Mouse (Mus musculus): ENCODE measurements around the gene Acsl1. TPM values are rescaled to one million over a fixed set of nuclear protein-coding genes. Genes with fewer than 3 reads are reported as not detected.

Gene Acsl1
- polyA plus RNA-seq, 1 experiment from 2014 or later: 48.3 TPM

DNA sequence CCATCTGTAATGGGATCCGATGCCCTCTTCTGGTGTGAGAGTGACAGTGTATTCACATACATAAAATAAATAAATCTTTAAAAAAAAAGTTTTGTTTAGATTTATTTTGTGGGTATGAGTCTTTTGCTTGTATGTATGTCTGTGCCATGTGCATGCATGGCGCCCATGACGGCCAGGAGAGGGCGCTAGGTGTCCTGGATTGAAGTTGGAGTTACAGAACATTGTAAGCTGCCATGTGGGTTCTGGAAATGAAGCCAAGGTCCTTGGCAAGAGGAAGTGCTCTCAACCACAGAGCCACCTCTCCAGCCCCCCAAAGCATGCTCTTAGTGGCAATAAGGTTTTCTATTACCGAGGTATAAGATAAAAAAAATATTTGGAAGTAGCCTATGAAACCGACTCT, 88.6 kb downstream of the Acsl1 start:
- no peak for ATAC-seq
- H3K27ac ChIP-seq (ENCODE audit: low read length): no peak overlapping the region
- no peaks in the 10 kb centered on the region for H3K4me1 ChIP-seq (ENCODE audit: control insufficient read depth, insufficient read depth, low read length)
- no peaks in the 10 kb centered on the region for H3K36me3 ChIP-seq (ENCODE audit: control insufficient read depth, insufficient read depth, low read length)
- H3K9ac ChIP-seq (ENCODE audit: low read depth, low read length): no peak overlapping the region
- H3K27me3 ChIP-seq (replicated peaks; ENCODE audit: control insufficient read depth, insufficient read depth, low read length): no peaks in the 10 kb centered on the region
- H3K4me2 ChIP-seq (ENCODE audit: low read depth, low read length): no peak overlapping the region
- 77% methylated on average over 6 of the region's 6 CpGs for WGBS
- H3K9me3 ChIP-seq (ENCODE audit: control insufficient read depth, low read length): no peaks in the 10 kb centered on the region
- no peak overlapping the region for H3K4me3 ChIP-seq (ENCODE audit: low read length)

DNA sequence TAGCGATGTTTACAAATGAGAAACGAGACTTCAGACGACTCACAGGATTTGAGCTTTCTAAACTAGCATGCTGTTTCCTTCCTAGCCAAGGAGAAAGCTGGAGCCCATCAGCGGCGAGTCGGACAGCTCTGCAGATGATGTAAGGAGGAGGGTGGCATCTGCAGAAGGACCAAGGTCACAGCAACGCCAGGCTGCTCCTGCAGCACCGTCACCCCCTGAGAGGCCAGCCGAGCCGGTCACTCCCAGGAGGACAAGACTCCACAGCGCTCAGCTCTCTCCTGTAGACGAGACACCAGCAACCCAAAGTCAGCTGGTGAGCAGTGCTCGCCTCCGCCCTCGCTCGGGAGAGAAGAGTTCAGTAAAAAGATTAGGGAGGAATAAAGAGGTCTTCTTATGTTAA, 91.5 kb downstream of the Acsl1 start:
- H3K4me3 ChIP-seq (ENCODE audit: low read length): no peak overlapping the region
- H3K4me2 ChIP-seq (ENCODE audit: low read depth, low read length): no peak overlapping the region
- no peak overlapping the region for H3K9ac ChIP-seq (ENCODE audit: low read depth, low read length)
- H3K27ac ChIP-seq (ENCODE audit: low read length): no peak overlapping the region
- H3K27me3 ChIP-seq (replicated peaks; ENCODE audit: control insufficient read depth, insufficient read depth, low read length): no peaks in the 10 kb centered on the region
- no peak for ATAC-seq
- 89% methylated on average over 16 of the region's 16 CpGs for WGBS
- H3K4me1 ChIP-seq (ENCODE audit: control insufficient read depth, insufficient read depth, low read length): no peaks in the 10 kb centered on the region
- no peaks in the 10 kb centered on the region for H3K9me3 ChIP-seq (ENCODE audit: control insufficient read depth, low read length)
- no peaks in the 10 kb centered on the region for H3K36me3 ChIP-seq (ENCODE audit: control insufficient read depth, insufficient read depth, low read length)

- no peak for ATAC-seq
- no peak overlapping the region for H3K4me2 ChIP-seq (ENCODE audit: low read depth, low read length)
- H3K36me3 ChIP-seq (ENCODE audit: control insufficient read depth, insufficient read depth, low read length): no peaks in the 10 kb centered on the region
- H3K4me3 ChIP-seq (ENCODE audit: low read length): no peak overlapping the region
- WGBS: 87% methylated on average over 7 of the region's 7 CpGs
- H3K27me3 ChIP-seq (replicated peaks; ENCODE audit: control insufficient read depth, insufficient read depth, low read length): no peaks in the 10 kb centered on the region
- H3K27ac ChIP-seq (ENCODE audit: low read length): no peak overlapping the region
- H3K9ac ChIP-seq (ENCODE audit: low read depth, low read length): no peak overlapping the region
- peaks cover 7% of the 10 kb centered on the region for H3K4me1 ChIP-seq (ENCODE audit: control insufficient read depth, insufficient read depth, low read length)
- H3K9me3 ChIP-seq (ENCODE audit: control insufficient read depth, low read length): no peaks in the 10 kb centered on the region
These were observed 96.2 kb downstream of the Acsl1 start for GRCm38 (mm10) chr8:46566914-46567529.

DNA sequence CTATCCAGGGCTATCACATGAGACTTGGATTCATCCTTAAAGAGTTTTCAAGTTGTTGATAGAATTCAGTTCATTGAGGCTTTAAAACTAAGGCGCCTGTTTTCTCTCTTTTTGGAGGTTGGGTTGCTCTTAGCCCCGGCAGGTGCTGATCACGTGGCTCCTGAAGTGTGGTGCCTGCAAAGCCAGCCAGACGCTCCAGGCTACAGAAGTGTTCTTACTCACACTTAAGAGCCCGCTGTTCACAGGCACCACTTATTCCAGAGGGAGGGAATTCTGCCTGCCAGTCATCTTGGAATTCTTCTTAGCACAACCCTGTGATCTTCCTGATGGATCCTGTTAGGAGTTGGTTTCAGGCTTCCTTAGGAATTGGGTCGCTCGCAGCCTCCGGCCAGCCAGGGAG, 97.1 kb downstream of the Acsl1 start:
- Histone ChIP-seq H3K4me3 (ENCODE audit: low read length) (no peak overlapping the region), H3K9ac (ENCODE audit: low read depth, low read length) (no peak overlapping the region), H3K4me2 (ENCODE audit: low read depth, low read length) (no peak overlapping the region), H3K36me3 (ENCODE audit: control insufficient read depth, insufficient read depth, low read length) (no peaks in the 10 kb centered on the region), H3K27me3 (replicated peaks; ENCODE audit: control insufficient read depth, insufficient read depth, low read length) (no peaks in the 10 kb centered on the region), H3K9me3 (ENCODE audit: control insufficient read depth, low read length) (no peaks in the 10 kb centered on the region), H3K4me1 (ENCODE audit: control insufficient read depth, insufficient read depth, low read length) (peaks cover 7% of the 10 kb centered on the region), H3K27ac (ENCODE audit: low read length) (no peak overlapping the region)
- WGBS: 83% methylated on average over 8 of the region's 8 CpGs
- no peak for ATAC-seq

GRCm38 (mm10) chr8:46568942-46569341, 98.1 kb downstream of the Acsl1 start:
- no peak for ATAC-seq
- Histone ChIP-seq H3K4me3 (ENCODE audit: low read length) (no peak overlapping the region), H3K4me2 (ENCODE audit: low read depth, low read length) (no peak overlapping the region), H3K27ac (ENCODE audit: low read length) (no peak overlapping the region), H3K4me1 (ENCODE audit: control insufficient read depth, insufficient read depth, low read length) (peaks cover 7% of the 10 kb centered on the region), H3K27me3 (replicated peaks; ENCODE audit: control insufficient read depth, insufficient read depth, low read length) (no peaks in the 10 kb centered on the region), H3K36me3 (ENCODE audit: control insufficient read depth, insufficient read depth, low read length) (no peaks in the 10 kb centered on the region), H3K9ac (ENCODE audit: low read depth, low read length) (no peak overlapping the region), H3K9me3 (ENCODE audit: control insufficient read depth, low read length) (no peaks in the 10 kb centered on the region)
- WGBS: 79% methylated on average over 2 of the region's 2 CpGs

GRCm38 (mm10) chr8:46569659-46570441, 99.0 kb downstream of the Acsl1 start:
- Histone ChIP-seq H3K27ac (ENCODE audit: low read length) (peak overlapping the region; percentile 60), H3K36me3 (ENCODE audit: control insufficient read depth, insufficient read depth, low read length) (no peaks in the 10 kb centered on the region), H3K9me3 (ENCODE audit: control insufficient read depth, low read length) (no peaks in the 10 kb centered on the region), H3K4me2 (ENCODE audit: low read depth, low read length) (no peak overlapping the region), H3K4me3 (ENCODE audit: low read length) (no peak overlapping the region), H3K9ac (ENCODE audit: low read depth, low read length) (no peak overlapping the region), H3K4me1 (ENCODE audit: control insufficient read depth, insufficient read depth, low read length) (peaks cover 7% of the 10 kb centered on the region), H3K27me3 (replicated peaks; ENCODE audit: control insufficient read depth, insufficient read depth, low read length) (no peaks in the 10 kb centered on the region)
- peak; percentile 84 for ATAC-seq
- 67% methylated on average over 19 of the region's 19 CpGs for WGBS

GRCm38 (mm10) chr8:46570673-46571072, 99.8 kb downstream of the Acsl1 start:
- 0 out of 2 replicates have a peak overlapping the region, but pooled peaks have one; percentile 60 for H3K27ac ChIP-seq (ENCODE audit: low read length)
- H3K9me3 ChIP-seq (ENCODE audit: control insufficient read depth, low read length): no peaks in the 10 kb centered on the region
- no peak overlapping the region for H3K9ac ChIP-seq (ENCODE audit: low read depth, low read length)
- H3K4me1 ChIP-seq (ENCODE audit: control insufficient read depth, insufficient read depth, low read length): peaks cover 7% of the 10 kb centered on the region
- H3K4me3 ChIP-seq (ENCODE audit: low read length): no peak overlapping the region
- peak; percentile 45 for ATAC-seq
- peaks cover 2% of the 10 kb centered on the region; the same call in 1 of the 2 replicates for H3K36me3 ChIP-seq (ENCODE audit: control insufficient read depth, insufficient read depth, low read length)
- H3K4me2 ChIP-seq (ENCODE audit: low read depth, low read length): no peak overlapping the region
- H3K27me3 ChIP-seq (replicated peaks; ENCODE audit: control insufficient read depth, insufficient read depth, low read length): no peaks in the 10 kb centered on the region
- WGBS: 71% methylated on average over 10 of the region's 14 CpGs

- H3K36me3 ChIP-seq (ENCODE audit: control insufficient read depth, insufficient read depth, low read length): peaks cover 7% of the 10 kb centered on the region; the same call in 1 of the 2 replicates
- no peak for ATAC-seq
- H3K9me3 ChIP-seq (ENCODE audit: control insufficient read depth, low read length): no peaks in the 10 kb centered on the region
- H3K4me2 ChIP-seq (ENCODE audit: low read depth, low read length): no peak overlapping the region
- no peak overlapping the region for H3K4me3 ChIP-seq (ENCODE audit: low read length)
- WGBS: 97% methylated on average over 2 of the region's 2 CpGs
- no peaks in the 10 kb centered on the region for H3K27me3 ChIP-seq (replicated peaks; ENCODE audit: control insufficient read depth, insufficient read depth, low read length)
- H3K4me1 ChIP-seq (ENCODE audit: control insufficient read depth, insufficient read depth, low read length): peaks cover 7% of the 10 kb centered on the region
- H3K9ac ChIP-seq (ENCODE audit: low read depth, low read length): no peak overlapping the region
- H3K27ac ChIP-seq (ENCODE audit: low read length): no peak overlapping the region
These were observed 102.6 kb downstream of the Acsl1 start for GRCm38 (mm10) chr8:46573446-46573845.

- Histone ChIP-seq H3K9me3 (ENCODE audit: control insufficient read depth, low read length) (no peaks in the 10 kb centered on the region), H3K27me3 (replicated peaks; ENCODE audit: control insufficient read depth, insufficient read depth, low read length) (no peaks in the 10 kb centered on the region), H3K4me1 (ENCODE audit: control insufficient read depth, insufficient read depth, low read length) (peaks cover 7% of the 10 kb centered on the region), H3K9ac (ENCODE audit: low read depth, low read length) (no peak overlapping the region), H3K4me3 (ENCODE audit: low read length) (no peak overlapping the region), H3K4me2 (ENCODE audit: low read depth, low read length) (no peak overlapping the region), H3K27ac (ENCODE audit: low read length) (no peak overlapping the region), H3K36me3 (ENCODE audit: control insufficient read depth, insufficient read depth, low read length) (peaks cover 10% of the 10 kb centered on the region; the same call in 1 of the 2 replicates)
- 0 out of 2 replicates have a peak, but pooled peaks have one; percentile 32 for ATAC-seq
- WGBS: 82% methylated on average over 2 of the region's 2 CpGs
These were observed 103.1 kb downstream of the Acsl1 start for GRCm38 (mm10) chr8:46573964-46574363.
